Mouse (Mus musculus): ENCODE measurements around the gene Ndufb2. TPM values are rescaled to one million over a fixed set of nuclear protein-coding genes. Genes with fewer than 3 reads are reported as not detected.

Ndufb2 gene
- 100 to 1,000 TPM; 335 to 373 TPM for total RNA-seq (2021)
- long read RNA-seq, experiment 1, full-length matches to known transcripts = 461 of 546 reads
- long read RNA-seq, experiment 1, partial matches to known transcripts = 66 of 546 reads
- long read RNA-seq, experiment 1, other reads (novel, unspliced or antisense) = 19 of 546 reads
- long read RNA-seq, experiment 2, full-length matches to known transcripts = 420 of 456 reads
- long read RNA-seq, experiment 2, partial matches to known transcripts = 19 of 456 reads
- long read RNA-seq, experiment 2, other reads (novel, unspliced or antisense) = 17 of 456 reads

DNA sequence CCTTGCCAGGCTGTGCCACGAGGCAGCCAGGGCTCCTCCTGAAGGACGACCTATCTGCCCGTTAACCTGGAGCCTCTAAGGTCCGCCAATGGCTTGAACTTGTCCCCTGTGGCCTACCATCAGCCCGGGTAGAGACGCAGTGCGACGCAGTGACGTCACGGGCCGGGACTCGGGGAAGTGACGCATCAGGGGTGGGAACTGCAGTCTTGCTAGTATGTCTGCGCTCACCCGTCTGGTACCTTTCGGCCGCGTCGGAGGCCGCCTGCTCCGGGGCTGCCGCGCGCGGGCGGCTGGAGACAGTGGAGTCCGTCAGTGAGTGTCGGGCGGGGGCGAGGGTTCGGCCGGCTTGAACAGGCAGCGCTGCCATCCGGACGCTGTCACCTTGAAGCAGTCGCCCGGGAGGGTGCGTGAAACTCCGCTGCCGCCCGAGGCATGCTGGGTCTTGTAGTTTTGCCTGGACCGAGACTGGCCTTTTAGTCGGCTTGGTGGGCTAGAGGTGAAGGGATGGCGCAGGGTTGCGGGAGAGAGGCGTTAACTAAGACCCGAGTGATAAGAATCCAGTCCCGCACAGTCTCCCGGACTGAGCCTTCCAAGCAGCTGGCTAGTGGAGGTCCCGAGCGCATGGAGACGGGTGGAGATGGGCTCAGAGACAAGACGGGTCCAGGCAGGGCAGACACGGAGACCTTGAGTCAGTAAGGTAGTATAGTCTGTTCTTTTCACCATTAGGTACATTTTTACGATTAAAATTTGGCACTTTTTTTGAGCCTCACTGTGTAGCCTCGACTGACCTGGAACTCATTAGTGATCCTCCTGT, at the start of gene Ndufb2:
TSS of gene Ndufb2 (plus strand) at position 174 of the 814 bp plus-strand sequence.
- peak; percentile 96 for DNase-seq

DNA sequence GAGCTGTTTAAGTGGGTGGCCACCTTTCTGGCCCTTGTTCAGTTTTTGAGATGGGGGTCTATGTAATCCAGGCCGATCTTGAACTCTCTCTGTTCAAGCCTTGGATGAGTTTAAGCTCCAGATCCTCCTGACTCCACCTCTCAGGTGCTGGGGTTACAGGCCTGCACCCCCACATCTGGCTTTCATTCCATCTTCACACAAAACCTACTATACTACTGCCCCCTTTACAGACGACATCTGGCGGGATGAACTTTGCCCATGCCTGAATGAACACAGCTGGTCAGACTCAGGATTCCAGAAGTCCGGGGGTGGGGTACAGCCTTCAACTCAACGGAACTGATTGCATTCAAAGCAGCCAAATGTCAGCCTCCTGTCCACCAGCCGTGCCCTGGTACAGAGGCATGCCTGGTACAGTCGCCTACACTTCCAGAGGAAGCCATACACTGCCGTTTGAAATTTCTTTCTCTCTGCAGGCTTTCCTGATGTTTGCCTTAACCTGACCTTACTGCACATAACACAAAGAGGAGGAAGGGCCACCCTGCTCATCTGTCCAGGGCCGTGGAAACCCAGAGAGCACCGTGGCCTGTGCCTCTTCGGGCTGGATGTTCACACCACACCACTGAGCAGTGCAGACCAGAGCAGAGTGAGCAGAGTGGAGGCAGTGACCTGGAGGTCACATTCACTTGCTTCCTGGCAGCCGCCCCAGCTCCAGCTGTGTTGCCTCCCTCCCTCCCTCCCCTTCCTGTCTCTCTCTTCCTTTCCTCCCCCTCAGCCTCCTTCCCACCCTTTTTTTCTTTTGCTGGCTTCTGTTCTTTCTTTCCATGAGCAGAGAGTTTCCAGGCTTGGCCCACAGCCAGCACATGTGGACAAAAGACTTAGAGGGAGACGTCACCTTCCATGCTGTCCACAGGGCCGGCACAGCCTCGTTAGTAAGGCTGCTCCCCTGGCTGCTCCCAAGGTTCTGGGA, 49.5 kb upstream of the Ndufb2 start:
- DNase-seq = peak; percentile 79

DNA sequence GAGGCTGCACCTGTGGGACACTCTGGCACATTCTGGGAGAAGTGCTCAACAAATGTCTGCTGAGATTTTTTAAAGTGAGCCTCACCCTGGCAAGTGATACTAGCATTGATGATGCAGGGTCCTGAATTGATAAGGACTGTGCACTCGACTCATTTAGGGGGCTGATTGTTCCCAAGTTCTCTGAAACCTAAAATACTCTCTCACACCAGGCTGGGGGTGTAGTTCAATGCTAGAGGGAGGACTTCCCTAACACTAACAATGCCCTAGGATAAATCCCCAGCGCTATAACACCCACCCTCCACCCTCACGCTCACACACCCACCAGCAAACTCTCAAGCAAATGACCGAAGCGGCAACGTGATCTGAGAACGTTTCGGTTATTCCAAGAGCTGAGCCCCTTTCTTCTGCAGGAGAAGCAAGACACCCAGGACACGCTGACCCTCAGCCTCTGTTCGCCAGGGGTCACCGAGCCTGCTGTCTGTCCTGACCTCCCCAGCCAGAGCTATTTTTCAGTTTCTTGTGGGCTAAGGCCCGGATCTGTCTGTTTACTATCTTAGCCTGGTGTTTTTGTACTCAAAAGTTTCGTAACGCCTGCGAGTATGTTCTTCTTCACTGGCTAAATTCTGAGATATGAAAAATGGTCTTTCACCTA, 48.5 kb upstream of the Ndufb2 start:
- no peak for DNase-seq

DNA sequence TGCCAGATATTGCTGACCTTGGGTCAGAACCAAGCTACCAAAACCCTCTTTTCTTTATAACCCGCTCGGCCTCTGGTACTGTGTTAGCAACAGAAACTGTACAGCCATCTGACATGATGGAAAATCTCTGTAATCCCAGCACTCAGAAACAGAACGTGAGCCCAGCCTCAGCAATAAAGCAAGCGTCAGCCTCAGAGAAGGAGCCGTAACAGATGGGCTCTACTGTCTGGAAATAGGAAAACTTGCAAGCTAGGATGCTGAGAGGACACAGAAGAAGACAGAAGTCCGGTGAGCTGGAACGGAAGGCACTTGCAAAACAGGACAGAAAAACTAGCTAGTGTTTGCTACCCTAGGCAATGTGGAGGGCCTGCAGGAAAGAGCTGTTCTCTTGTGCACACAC, 46.9 kb upstream of the Ndufb2 start:
- no peak for DNase-seq

DNA sequence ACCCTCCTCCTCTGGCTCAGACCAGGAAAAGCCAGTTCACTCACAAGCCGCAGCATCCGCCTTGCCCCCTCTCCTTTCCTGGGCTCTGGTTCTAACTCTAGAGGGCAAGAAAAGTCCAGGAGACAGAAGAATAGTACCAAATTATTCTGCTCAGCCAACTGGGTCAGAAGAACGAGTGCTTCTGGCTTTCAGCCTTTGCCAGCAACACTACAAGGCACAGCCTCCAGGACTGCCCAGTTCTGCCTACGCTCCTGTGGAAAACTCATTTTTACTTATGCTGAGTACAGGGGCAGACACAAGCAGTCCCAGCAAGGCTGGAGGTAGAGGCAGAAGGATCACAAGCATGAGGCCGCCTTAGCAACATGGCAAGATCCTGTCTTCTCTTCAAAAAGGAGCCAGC, 44.3 kb upstream of the Ndufb2 start:
- no peak for DNase-seq

DNA sequence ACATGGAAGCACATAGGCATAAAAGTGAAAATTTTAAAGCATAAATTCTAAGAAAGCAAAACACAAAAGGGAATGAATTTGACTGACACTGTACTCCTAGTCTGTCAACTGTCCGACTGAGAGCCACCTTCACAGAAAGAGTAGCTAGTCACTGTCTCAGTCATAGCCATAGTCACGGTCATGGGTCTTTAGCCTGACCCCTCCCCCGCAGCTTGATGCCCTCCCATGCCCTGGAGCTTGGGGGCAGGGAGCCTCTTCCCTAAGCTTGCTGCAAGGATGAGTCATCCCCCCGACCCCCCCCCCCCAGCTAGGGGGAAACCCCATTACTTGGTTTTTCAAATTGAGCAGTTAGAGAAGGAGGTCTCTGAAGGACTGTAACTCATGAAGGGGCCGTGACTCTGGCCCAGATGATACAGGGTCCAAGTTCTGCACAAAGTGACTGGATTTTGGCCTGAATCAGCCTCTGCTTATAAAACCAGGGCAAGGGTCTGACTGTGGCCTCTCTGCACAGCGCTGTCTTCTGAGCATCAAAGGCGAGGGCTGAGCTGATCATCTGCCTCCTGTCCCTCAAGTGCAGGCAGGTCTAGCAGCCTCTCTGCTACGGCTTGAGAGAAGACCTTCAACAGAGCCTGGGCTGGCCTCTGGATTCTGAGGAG, 40.3 kb upstream of the Ndufb2 start:
- peak; percentile 57 for DNase-seq

DNA sequence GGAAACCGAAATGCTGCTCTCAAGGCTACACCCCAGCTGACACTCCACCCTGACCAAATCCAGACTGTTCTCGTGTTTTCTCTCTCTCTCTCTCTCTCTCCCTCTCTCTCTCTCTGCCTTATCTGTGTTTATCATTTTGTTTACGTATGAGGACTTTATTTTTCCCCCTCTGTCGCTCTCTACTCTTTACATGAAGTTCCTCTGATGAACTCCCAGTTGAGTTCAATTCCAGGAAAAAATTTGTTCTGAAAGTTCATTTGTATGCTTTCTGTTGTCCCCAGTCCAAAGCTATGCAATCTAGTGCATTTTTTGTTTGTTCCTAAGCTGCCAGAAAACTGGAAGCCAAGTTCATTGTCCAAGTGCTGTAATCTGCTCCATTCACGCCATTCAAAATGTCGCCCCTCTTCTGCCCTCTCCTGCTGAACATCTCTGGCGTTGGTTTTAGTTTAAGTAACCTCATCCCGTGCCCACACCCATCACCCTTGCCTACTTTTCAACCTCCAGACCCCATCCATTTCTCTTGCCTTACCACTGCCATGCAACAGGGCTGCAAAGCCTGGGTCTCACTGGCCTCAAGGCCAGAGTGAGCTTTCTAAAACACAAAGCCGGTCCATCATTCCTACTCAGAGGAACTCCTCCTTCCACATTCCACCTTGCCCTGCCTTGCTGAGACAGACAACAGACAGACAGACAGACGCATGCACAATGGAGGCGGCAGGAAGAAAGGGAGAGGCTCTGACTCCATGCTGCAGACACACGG, 37.3 kb upstream of the Ndufb2 start:
- DNase-seq = no peak

DNA sequence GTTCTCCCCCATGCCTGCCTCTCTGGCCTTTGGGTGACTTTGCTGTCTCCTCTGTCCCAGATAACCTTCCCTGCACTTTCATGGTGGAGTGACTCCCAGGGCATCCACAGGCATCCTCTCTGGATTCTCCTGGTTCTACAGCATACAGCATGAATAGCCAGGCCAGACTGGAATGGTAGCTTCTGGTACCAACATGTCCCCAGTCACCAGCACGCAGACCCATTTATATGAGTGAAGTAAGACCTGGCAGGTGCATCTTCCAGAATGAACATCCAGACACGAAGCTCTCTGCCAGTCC, 36.8 kb upstream of the Ndufb2 start:
- DNase-seq = no peak

DNA sequence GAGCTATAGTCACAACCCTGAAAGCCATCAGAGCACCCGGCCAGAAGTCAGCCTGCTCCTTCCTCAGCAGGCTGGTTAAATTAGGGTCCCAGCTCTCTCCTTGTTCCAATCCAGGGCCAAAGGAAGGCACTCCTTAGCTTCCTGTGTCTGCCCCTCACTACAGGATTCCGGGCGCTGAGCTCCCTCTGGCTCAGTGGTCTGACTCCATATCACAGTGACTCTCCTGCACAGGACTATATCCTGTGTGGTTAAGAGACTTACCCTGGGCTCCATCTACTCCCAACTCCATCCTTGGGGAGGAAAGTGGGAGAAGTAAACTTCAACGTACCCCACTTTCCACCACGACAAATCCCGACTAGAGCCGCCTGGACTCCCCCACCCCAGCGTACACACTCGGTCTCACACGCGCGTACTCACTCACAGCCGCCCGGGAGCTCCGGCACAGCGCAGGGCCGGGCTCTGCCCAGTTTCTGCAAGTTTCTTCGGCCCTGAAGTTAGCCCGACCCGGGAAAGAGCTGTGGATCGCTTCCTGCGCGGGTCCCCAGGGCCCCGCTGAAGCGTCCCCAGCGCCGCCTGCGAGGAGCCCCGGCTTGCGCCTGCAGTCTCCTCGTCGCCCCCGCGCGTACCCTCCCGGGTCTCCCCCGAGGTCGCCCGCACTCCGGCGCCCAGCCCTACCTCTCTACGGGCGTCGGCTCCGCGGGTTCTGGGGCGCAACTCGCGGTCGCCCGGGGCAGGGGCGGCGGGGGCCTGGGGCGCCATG, 35.3 kb upstream of the Ndufb2 start:
- DNase-seq = peak; percentile 67

DNA sequence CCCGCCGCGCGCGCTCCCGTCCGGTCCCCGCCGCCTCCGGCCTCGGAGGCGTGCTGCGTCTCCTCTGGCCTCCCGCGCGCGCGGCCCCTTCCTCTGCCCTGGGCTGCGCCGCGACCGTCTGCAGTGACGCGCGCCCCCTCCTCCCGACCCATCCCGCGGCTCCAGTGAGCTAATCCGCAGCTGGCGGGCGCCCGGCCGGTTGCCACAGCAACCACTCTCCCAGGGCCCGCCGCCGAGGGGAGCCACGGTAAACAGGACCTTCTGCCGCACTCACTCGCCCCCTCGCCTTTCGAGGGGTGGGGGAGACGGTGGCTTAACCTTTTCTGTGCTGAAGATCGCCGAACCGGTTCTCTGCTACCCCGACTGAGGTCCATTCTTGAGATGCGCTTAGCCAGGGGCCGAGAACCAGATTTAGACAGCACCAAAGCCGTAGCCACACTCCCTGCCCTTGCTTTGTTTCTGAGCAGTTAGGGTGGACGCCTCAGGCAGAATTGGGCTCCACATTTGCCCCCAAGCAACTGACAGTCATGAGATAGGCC, 34.6 kb upstream of the Ndufb2 start, which contains the start of gene Dennd2a:
TSS of gene Dennd2a (minus strand) at position 145 of the 539 bp plus-strand sequence.
- DNase-seq = peak; percentile 87

DNA sequence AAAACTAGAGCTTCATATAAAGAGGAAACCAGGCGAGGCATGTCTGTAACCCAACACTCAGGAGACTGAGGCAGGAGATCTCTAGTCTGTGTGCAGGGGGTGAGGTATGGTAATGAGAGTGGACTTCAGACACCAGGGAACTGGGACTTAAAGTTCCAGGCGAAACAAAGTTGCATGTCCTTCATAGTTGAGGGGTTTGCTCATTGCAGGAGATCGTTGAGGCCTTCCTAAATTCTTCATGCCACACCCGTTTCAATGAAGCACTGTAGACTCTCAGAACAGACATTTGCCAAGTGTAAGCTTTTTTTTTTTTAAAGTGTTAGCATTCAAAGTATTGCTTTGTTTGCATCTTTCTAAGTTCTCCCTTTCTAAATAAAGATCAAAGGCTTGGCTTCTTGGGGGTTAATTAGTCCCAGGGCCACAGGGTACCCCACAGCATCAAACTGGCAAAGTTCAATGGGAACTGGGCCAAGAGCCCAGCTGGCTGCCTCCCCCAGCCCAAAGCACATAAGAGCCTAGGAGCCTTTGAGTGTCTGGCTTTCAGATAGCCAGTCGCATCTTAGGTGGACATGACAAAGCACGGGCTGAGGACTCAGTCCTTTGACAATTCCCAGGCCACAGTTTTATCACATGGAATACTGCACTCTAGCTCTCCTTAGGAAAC, 33.0 kb upstream of the Ndufb2 start:
- DNase-seq = no peak

DNA sequence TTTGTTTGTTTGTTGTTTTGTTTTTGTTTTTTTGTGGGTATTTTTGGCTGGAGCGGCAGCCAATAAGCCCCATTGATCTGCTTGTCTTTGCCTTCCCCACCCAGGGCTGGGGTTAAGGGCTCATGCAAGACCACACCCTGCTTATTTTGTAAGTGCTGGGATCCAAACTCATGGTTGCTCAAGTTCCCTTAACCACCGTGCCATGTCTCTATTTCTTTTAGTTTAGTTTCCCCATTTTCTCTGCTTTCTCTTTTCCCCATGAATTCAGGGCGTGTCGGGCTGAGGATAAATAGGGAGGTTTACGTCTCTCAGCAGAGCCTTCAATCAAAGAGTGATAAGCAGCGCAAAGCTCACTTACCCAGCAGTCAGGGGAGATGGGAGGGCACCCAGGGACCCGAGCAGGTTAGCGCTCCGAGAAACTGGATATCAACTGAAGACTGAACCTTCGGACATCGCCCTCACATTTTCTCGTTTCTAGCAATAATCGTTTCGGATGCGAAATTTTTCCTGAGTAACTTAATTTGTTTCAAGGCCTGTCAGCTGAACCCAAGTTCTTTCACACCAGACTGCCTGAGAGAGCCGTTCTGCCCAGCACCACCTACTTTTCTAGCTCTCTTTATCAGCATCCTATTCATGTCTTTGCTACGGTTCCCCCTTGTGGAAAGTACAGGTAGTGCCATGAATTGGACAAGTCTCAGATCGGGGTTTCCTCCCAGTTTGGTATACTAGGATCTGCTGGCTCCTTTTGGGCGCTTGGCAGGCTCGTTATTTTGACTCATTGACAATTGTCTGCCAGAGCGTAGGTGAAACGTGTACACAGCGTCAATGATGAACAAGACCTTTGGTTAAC, 30.0 kb upstream of the Ndufb2 start:
- peak; percentile 87 for DNase-seq

DNA sequence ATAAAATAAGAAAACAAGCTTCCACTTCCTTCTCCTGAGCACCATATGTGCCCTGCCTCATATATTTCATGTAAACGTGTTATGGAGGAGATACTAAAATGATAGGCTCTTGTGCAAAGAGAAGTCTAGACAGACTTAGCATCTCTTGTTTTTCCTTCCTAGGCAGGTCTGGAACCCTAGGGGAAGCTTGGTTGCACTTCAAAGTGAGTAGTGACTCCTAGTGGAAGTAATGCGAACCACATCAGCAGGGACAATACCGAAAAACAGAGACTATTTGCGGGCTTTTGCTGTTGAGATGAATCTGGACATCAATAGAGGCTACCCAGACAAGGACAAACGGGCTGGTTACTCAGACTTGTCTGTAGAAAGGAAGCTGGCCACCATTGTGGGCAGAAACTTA, 24.8 kb upstream of the Ndufb2 start:
- DNase-seq = peak; percentile 38

DNA sequence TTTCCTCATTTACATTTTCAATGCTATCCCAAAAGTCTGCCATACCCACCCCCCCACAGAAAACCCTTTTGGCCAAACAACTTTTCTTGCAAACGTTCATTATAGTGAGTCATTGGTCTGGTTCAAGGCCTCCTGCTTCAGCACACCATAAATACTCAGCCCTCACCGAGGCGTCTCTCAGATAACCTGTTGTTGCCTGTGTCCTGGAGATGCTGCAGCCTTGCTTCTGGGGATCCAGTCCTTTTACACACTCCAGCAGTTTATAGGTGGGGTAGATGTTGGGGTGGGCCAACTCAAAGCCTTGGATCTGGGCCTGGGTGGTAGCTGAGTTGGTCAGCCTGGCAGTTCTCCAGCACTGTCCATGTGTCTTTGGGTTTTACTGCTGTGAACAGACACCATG, 21.9 kb upstream of the Ndufb2 start:
- peak; percentile 24 for DNase-seq

DNA sequence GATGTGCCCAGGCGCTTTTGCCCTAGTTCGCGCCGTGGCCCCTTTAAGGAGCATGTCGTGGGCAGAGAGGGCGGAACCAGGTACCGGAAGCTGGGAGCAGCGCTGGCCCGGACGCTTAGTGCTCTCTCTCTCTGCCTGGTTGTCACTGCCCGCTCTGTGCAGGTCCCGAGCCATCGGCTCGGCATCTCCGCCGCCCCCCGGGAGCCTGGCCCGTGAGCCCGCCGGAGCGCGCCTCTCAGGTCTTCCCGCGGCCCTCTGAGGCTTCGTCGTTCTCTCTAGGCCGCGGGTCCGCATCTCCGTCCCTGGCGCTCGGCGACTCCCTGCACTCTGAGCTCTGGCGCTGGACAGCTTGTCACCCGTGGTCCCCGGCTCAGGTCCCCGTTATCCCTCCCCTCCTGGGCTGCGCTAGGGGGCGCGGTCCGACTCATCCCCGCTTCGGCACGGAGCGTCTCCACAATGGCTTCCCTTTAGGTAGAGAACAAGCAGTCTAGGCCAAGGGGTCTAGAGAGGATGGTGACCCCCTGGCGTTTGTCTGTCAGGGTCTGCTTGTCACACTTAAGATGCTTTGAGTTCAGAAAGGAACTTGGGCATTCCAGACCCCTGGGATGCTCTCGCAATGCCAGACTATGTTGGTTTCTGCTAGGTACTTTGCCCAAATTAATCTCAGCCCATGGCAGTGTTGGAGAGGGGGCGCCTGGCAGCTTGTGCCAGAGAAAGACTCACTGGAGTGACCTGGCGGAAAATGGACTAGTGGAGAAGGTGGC, 18.4 kb upstream of the Ndufb2 start, which contains the start of gene Adck2:
TSS of gene Adck2 (plus strand) at position 83 of the 764 bp plus-strand sequence.
- DNase-seq = peak; percentile 90

DNA sequence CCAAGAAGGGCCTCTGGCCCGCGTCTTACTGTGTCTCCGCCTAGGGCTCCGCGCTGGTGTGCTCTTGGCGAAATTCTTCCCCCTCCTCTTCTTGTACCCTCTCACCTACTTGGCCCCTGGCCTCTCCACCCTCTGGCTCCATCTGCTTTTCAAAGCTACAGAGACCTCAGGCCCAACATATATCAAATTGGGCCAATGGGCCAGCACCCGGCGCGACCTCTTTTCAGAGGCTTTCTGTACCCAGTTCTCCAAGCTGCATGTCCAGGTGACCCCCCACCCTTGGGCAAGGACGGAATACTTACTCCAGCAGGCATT, 17.9 kb upstream of the Ndufb2 start:
- DNase-seq = peak; percentile 72

DNA sequence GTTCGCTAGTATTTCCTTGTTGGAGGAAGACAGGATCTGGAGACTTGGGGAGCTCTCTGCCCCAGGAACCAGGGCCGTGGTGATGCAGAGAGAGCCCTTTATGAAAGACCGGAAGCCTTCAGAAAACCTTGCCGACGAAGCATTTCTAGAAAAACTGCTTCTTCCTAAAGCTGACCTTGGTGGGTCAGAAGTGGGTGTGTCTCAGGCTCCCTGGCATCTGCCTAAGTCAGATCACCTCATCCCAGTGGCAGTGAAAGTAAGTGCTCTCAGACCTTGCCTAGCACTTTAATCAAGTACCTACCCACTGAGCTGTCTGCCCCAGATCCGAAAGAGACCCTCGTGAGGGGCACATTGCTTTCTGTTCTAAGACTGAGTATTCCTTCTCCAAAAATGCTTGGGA, 17.4 kb upstream of the Ndufb2 start:
- no peak for DNase-seq

All from adrenal gland, postnatal 10 days (tissue).